Mouse (Mus musculus) myocyte (in vitro differentiated cells): ENCODE data around the gene Tbc1d10c.

Experiments
- MYOD1 ChIP-seq, 3 experiments: IDR thresholded peaks; one replicate each; pipeline ENCODE4 v1.6.1; 2011; ENCODE audit warnings: control low read depth in 2 of 3, low read depth in 2 of 3, mild to moderate bottlenecking in 2 of 3, moderate library complexity in 1 of 3; ENCODE audit not compliant: insufficient read length in 2 of 3, control insufficient read depth in 1 of 3
- POLR2A ChIP-seq: IDR thresholded peaks from one replicate; pipeline ENCODE4 v1.6.1; 2011; ENCODE audit warnings: low read depth, mild to moderate bottlenecking, control low read depth, moderate library complexity; ENCODE audit not compliant: insufficient read length

DNA sequence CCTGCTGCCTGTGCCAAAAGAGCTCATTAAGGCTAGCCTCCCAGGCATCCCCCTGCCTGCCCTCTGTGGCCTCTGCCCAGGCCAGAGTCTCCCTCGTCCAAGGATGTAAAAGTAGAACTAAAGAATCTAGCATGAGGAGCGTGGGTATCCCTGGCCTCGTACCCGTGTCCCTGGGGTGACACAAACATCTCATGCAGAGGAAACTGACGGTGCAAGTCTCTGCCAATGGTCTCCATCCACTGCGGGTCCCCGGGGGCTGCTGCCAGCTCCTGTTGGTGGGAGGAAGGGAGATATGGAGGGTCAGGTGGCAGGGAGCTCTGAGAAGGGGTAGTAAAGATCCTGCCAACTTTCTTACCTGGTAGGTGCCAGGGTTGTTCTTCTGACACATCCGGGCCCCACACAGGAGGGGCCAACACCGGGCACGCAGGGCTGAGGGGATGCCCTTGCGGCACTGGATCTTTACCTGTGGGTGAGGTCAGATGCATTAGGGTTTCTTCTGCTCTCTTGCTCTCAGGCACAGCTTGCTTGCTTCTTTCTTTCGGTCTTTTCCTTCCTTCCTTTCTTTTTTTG is 1.9 kb downstream of the Tbc1d10c start:
- TF ChIP-seq POLR2A (no peak), MYOD1 (IDR thresholded peaks at IDR 0.05; ENCODE audit: control insufficient read depth in 1 of 3, insufficient read length in 2 of 3, low read depth in 2 of 3) (no peak)
